Mouse (Mus musculus) c-Kit-positive CD71-positive TER-119-negative erythroid progenitor cells, embryonic 14.5 days (primary cell): Measurements from ENCODE around the gene B4galnt3.

Experiments used
- DNase-seq: peaks from one replicate; pipeline ENCODE4 v3.0.0-alpha.2; 2013; ENCODE audit warnings: low read depth

Gene B4galnt3

DNA sequence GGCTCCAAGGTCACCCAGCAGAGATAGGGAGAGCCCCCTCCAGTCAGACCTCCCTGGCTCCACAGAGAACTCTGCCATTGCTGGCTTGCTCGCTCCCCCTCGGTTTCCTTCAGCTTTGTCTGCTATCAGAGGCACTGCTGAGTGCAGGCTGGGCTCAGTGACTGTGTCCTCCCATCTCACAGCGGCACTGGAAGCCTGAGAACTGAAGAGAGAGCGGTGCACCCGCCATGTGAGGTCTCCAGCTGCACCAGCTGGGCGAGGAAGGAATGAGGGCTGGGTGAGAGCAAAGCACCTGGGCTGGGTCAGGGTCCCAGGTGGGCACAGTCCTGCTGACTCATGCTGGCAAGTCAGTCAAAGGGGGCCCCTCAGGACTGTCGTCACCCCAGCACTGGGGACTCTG, 108.6 kb downstream of the B4galnt3 start:
- no peak for DNase-seq

DNA sequence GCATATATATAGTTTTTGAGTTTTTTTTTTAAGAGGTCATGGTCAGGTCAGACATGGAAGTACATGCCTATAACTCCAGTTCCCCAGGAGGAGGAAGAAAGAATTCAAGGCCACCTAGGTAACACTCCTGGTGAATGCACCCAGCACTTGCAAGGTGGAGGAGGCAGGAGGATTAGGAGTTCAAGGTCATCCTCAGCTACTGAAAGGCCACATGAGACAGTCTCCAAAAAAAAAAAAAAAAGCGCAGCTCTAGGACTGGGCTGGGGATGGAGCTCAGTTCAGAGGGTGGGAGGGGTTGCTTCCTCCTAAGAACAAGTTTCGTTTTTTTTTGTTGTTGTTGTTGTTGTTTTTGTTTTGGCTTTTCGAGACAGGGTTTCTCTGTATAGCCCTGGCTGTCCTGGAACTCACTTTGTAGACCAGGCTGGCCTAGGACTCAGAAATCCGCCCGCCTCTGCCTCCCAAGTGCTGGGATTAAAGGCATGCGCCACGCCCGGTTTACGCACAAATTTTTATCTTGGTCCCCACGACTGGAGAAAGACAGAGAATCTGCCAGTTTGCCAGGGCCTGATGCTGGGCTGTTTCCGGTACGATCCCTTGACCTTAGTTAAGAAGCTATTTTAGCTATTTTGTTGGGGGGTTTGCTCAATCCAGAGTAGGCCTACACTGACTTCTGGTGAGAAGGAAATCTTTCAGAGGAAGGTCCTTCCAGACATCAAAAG, 109.2 kb downstream of the B4galnt3 start:
- no peak for DNase-seq

- no peak for DNase-seq
These were observed 110.6 kb downstream of the B4galnt3 start for GRCm38 (mm10) chr6:120183771-120184170.

DNA sequence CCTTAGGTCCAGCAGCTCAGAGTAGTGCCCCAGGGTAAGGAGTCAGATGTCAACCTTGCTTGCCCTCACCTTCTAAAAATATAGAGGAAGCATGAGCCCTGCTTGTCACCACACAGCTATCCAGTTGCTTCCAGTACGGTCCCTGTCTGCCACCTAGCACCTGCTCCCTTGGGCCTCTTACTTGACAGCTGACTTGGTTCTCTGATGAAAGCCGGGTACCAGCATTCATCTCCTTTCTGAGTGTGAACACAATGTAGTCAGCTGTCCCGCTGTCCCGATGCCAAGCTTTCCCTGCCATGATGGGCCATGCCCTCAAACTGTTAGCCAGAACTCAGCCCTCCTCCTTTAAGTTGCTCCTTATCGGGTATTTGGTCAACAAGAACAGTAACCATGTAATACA, 112.2 kb downstream of the B4galnt3 start:
- no peak for DNase-seq

- DNase-seq: no peak
These were observed 113.9 kb downstream of the B4galnt3 start for GRCm38 (mm10) chr6:120180492-120180891.

GRCm38 (mm10) chr6:120179756-120180206, 114.6 kb downstream of the B4galnt3 start:
- DNase-seq: no peak

DNA sequence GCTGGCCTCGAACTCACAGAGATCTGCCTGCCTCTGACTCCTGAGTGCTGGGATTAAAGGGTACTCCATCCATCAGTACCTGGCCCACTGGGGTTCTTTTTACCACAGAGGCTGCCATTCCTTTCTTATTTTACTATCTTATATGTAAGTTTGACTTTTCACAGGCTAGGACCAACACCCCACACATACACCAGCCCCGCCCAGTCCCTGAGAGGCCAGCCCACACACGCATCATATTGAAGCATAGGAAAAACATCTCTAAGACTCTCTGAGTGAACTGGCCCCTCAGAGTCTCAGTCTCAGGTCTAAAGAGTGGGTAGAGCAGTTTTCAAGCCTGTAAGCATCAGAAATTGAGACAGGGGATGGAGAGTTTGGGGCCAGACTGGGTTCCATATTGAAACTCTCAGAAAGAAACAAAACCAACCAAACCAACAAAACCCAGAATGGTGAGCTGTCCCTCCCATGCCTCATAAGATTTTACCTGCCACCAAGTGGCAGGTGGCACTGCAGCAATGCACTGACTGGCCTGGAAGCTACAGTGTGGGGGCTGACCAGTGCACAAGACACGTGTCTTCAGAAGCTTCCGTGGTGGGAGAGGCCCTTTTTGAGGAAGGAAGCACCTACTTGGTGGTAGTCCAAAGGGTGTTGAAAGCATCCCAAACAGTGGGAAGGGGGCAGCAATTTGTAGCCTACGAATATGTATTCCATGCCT, 115.2 kb downstream of the B4galnt3 start:
- no peak for DNase-seq

DNA sequence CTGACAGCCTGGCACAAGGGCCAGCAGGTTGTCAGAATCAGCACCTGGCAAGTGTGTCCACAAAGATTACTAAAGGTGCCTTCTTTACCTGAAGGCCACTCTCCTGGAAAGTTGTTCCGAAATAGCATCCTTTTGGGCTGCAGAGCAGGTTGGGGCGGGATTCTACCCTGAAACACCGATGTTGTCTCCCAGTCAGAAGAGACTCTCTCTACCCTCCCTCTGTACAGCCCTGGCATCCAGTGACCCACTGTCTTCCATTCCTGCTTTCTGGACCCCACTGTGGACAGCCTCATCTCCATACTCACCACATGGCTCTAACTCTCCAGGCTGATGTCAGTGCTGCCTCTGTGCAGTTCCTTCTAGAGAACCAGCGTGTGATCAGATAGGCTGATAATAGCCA, 118.7 kb downstream of the B4galnt3 start:
- DNase-seq: no peak

- peak; percentile 85 for DNase-seq
These were observed 119.7 kb downstream of the B4galnt3 start for GRCm38 (mm10) chr6:120174602-120175115.

GRCm38 (mm10) chr6:120174028-120174601, 120.2 kb downstream of the B4galnt3 start:
- DNase-seq: no peak

- DNase-seq: no peak
These were observed 121.9 kb downstream of the B4galnt3 start for GRCm38 (mm10) chr6:120172294-120173017.

GRCm38 (mm10) chr6:120167574-120167973, 126.8 kb downstream of the B4galnt3 start:
- no peak for DNase-seq

DNA sequence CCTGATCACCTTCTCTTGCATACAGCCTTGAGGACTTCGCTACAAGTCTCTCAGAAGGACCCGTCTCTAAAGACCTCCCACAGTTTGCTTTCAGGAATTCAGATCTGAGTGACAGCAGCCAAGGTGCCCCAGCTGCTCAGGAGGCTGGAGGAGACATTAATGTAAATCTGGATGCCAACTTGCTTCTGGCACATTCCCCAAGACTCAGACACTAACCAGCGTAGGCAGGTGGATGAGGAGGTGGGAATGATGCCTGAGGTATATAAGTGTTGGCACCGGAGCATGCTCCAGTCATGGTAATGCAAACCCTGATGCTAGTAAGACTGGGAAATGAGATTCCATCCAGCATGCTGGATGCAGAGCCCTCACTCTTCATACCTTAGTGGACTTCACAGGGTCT, 129.6 kb downstream of the B4galnt3 start:
- no peak for DNase-seq

- no peak for DNase-seq
These were observed 131.4 kb downstream of the B4galnt3 start for GRCm38 (mm10) chr6:120162928-120163327.

- DNase-seq: no peak
These were observed 135.0 kb downstream of the B4galnt3 start for GRCm38 (mm10) chr6:120159133-120159901.

- no peak for DNase-seq
These were observed 136.9 kb downstream of the B4galnt3 start for GRCm38 (mm10) chr6:120157479-120157878.

- no peak for DNase-seq
These were observed 138.8 kb downstream of the B4galnt3 start for GRCm38 (mm10) chr6:120155510-120155909.

- no peak for DNase-seq
These were observed 139.6 kb downstream of the B4galnt3 start for GRCm38 (mm10) chr6:120154526-120155309.
